Mouse (Mus musculus): Measurements from ENCODE around the gene Adam12.

Gene Adam12

DNA sequence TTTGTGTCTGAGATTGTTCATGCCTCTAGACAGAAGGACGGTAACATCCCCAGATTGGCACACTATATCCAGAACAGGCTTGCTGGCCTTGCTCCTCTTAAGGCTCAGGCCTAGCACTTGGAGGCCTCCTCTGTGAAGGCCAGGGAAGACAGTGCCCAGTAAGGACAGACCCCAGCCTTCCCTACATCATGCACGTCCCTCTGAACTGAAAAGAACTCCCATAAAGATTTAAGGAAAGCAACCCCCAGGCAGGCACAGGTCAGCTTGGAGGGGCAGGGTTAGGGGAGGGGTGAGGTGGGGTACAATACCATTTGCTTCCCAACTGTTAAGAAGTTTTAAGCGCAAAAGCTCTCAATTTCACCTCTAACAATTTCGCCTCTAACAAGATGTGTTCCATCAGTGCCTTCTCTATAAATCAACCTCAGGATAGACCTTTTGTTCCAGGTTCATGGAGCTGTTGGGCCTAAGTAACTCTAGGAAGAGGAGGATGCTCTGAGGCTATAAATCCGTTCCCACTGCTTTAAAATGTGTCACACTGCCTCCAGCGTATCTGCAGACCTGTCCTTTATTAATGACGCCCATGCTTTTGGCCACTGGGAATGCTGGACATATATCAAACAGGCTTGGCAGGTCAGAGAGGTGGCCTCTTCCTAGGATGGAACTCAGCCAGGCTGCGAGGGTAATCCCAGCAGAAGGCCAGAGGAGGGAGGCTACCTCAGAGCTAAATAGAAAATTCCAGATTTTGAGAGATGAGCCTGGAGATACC, 150.5 kb downstream of the Adam12 start:
- no peak for DNase-seq (ENCODE audit: low read depth, low spot score)

GRCm38 (mm10) chr7:134079980-134080725, 151.8 kb downstream of the Adam12 start:
- no peak for DNase-seq (ENCODE audit: low read depth, low spot score)

DNA sequence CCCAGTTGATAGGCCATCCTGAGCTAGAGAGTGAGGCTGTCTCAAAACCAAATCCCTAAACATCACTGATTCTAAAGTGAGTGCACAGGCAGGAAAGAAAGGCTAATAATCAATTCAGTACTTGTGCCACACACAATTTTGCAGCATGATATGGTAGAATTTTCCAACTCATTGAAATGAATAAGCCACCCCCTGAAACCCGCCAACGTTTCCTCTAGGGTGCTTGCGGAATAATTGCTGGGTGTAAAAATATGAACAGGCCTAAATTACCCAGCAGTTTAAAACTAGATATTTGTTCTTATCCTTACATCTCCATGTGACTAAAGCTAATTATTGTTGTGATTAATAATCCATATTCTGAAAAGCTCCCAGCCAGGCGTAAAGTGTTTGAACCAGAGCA, 154.3 kb downstream of the Adam12 start:
- DNase-seq (ENCODE audit: low read depth, low spot score), result no peak

GRCm38 (mm10) chr7:134073011-134073410, 158.9 kb downstream of the Adam12 start:
- DNase-seq (ENCODE audit: low read depth, low spot score), result no peak

GRCm38 (mm10) chr7:134071153-134071885, 160.6 kb downstream of the Adam12 start:
- no peak for DNase-seq (ENCODE audit: low read depth, low spot score)

DNA sequence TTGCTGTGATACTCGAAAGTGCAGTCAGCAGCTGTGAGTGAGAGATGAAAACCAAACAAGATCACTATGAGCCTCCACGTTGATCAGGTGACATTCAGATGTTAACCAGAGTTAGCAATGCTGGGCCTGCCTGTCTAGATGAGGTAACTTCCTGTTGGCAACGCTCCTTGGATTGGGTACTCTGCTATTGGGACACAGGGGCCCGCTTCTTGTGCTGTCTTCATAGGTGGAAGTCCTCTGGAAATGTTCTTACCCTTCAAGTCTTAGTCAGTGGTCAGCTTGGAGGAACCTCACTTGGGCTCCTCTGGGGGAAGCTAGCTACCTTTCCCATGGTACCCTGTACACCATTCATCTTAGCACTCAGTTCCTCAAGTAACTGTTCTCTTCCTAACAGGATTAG, 169.3 kb downstream of the Adam12 start:
- no peak for DNase-seq (ENCODE audit: low read depth, low spot score)

DNA sequence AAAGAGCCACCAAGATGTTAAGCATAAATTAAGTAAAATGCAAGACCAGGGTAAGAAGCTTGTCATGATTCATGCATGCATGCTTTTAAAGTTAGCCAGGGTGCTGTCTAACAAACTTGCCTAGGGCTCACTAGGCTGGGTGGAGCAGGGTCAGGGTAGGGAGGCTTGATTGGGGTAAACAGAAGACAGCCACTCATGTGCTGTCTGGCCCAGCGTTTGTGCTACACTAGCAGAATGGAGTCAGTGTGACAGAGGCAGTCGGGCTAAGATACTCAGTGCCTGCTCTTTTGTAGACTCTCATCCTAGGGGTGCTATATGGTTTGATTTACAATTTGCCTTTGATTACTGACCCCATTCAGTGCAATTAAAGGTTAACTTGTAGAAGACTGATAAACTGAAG, 179.5 kb downstream of the Adam12 start:
- DNase-seq (ENCODE audit: low read depth, low spot score), result no peak

GRCm38 (mm10) chr7:134050371-134050770, 181.6 kb downstream of the Adam12 start:
- DNase-seq (ENCODE audit: low read depth, low spot score), result no peak

DNA sequence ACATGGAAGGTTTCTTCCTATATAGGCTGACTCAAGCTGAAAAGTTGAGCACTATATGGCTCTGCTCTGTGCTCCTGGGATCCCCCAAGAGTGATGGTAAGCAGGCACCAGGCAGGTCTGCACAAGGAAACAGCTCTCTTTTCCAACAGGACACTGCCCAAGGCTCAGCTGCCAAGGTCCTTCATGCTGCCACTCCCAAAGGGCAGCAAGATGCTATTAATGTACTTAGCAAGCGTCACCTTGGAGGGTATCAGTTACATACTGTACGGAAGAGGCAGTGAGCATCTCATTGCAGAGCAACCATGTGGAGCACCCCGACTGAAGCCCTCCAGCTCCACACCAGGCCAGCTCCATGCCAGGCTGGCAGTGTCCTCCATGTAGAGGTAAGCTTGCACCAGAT, 185.6 kb downstream of the Adam12 start:
- DNase-seq (ENCODE audit: low read depth, low spot score), result no peak

GRCm38 (mm10) chr7:134043576-134043975, 188.4 kb downstream of the Adam12 start:
- DNase-seq (ENCODE audit: low read depth, low spot score), result no peak

- DNase-seq (ENCODE audit: low read depth, low spot score), result no peak
Observed at GRCm38 (mm10) chr7:134042614-134043013, 189.3 kb downstream of the Adam12 start.

DNA sequence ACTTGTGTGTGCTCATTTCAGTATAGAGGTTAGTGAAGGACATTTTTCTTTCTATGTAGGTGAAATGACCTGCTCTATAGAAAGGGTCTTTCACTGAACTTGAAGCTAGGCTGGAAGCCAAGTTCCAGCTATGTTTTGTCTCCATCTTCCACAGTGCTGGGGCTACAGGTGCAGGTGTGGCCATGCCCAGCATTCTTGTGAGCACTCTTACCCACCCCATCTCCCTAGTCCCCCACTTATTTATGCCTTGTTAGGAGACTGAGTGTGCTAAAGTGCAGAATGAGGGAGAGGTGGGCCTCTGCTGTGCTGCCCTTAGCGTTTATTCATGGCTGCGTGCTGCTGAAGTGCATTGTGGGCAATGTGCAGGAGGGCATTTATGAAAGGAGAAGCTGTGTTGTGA, 198.0 kb downstream of the Adam12 start:
- no peak for DNase-seq (ENCODE audit: low read depth, low spot score)

- DNase-seq (ENCODE audit: low read depth, low spot score), result no peak
Observed at GRCm38 (mm10) chr7:134032959-134033366, 199.0 kb downstream of the Adam12 start.

GRCm38 (mm10) chr7:134031787-134032186, 200.2 kb downstream of the Adam12 start:
- no peak for DNase-seq (ENCODE audit: low read depth, low spot score)

DNA sequence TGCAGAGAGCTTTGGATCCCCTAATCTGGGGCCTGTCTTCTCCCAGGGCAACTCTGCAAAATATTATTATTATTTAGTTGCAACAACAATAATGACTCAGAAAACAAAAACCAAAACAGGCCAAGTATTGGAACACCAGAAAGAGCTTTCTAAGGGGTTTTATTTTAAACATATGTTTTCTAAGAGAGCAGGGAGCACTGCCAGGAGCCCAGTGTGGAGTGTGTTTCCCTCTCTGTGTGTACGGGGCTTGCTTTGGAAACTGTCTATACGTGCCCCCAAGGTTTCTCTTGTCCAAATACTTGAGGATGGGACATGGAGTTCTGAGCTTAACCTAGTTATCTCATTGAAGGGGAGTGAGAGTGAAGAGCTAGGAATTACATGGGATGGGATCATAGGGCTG, 200.7 kb downstream of the Adam12 start:
- no peak for DNase-seq (ENCODE audit: low read depth, low spot score)

DNA sequence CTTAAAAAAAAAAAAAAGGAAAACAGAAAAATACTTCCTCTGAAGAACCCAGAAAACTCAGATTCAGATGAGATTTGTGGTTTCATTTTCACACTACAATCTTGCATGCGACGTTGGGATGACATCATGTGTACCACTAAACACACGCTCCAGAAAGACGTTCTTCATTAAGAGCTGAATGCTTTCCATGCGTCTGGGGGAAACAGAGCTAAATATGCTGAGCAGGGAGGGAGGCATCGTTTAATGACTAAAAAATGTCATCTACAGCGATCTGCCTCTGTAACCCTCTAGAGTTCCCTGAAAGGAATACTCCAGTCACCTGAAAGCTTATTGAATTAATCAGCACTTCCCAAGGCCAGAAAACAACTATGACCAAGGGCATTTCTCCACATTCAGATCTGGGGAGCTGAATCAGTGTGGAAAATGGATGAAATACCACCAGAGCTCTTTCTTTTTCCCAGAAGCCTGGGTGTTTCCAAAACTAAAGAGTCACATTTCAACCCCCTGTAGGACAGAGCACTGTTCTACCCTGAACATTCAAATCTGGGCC, 203.6 kb downstream of the Adam12 start:
- no peak for DNase-seq (ENCODE audit: low read depth, low spot score)

GRCm38 (mm10) chr7:134027020-134027415, 204.9 kb downstream of the Adam12 start:
- DNase-seq (ENCODE audit: low read depth, low spot score), result no peak

DNA sequence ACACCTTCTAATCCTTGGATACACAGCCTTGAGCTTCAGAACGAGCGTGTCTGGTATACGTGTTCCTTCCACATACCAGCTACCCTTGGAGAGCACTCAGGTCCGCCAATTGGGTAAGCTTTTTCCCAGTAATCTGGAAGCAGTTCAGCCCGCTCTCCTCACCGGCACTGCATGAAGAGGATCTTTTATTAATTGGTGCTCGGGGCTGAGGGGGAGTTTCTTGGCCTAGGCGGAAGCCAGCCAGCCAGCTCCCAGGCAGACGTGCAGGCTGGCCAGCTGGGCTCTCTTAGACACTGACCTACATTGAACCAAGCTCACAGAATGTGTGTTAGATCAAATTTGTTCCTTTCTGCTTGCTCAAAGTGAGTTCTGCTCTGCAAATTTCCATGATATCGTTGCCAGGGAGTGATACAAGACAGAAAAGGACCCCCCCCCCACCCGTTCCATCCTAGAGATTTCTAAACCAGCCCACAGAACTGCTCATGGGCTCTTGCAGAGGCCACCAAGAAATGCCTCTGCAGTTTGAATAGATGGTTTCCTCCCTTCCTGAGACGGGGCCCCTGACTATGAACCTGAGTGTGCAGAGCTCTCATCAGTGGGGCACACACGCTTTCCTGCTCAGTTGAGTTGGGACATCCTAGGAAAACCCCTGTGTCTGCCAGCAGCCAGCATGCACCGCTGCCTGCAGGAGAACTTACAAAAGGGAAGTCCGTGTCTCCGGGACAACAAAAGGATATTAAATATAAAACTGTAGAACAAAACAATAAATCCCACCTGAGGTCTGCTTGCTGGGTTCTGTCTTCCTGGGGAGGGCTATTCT, 205.5 kb downstream of the Adam12 start:
- no peak for DNase-seq (ENCODE audit: low read depth, low spot score)

GRCm38 (mm10) chr7:134022157-134022885, 209.6 kb downstream of the Adam12 start:
- DNase-seq (ENCODE audit: low read depth, low spot score), result no peak

DNA sequence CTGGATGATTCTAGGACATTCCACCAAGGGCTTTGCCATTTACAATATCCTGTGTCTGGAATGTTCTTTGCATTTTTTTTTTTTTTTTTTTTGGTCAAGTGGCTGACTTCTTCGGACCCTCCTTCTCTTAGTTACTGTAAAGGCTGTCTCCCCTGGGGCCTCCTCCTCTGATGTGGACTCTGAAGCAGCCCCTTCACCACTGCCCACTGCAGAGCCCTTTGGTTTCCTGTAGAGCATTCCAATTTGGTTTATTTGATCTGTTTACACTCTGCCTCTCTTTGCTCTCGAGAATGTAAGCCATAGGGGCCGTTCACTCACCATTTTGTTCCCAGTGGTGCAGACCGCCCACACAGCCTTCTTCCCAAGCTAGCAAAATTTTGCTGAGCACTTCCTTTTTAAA, 216.7 kb downstream of the Adam12 start:
- no peak for DNase-seq (ENCODE audit: low read depth, low spot score)

- DNase-seq (ENCODE audit: low read depth, low spot score), result no peak
Observed at GRCm38 (mm10) chr7:134014733-134015132, 217.2 kb downstream of the Adam12 start.
